Mouse (Mus musculus) v-Abl transformed pro-B cells (cell line): ENCODE data around the gene Clmp.

ENCODE experiments used
- in situ Hi-C, 2 experiments: fragments of 400-800 bp; cut with MboI; formaldehyde crosslinking; loops; one replicate each; pipeline ENCODE4 v1.15.1; 2025; ENCODE audit not compliant: unreplicated experiment in 2 of 2

Gene Clmp

DNA sequence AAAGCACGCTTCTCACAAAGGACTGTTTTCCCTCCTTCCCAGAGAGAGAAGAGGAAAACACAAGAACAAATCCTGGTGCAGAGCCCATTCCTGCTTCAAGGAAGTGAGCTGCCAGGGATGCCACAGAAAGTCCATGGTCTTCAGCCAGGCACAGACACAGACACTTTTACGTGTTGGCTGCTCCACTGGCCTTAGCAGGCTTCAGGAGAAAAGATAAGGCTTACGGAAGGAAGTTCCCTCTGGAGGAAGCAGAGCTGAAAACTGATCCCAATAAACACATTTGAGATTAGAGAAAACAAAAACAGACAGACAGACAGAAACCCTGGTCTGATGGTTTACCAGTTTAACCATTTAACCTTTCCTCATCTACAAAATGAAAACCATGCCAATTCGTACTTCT, 110.3 kb downstream of the Clmp start:
- in situ Hi-C loops = no loop called here

DNA sequence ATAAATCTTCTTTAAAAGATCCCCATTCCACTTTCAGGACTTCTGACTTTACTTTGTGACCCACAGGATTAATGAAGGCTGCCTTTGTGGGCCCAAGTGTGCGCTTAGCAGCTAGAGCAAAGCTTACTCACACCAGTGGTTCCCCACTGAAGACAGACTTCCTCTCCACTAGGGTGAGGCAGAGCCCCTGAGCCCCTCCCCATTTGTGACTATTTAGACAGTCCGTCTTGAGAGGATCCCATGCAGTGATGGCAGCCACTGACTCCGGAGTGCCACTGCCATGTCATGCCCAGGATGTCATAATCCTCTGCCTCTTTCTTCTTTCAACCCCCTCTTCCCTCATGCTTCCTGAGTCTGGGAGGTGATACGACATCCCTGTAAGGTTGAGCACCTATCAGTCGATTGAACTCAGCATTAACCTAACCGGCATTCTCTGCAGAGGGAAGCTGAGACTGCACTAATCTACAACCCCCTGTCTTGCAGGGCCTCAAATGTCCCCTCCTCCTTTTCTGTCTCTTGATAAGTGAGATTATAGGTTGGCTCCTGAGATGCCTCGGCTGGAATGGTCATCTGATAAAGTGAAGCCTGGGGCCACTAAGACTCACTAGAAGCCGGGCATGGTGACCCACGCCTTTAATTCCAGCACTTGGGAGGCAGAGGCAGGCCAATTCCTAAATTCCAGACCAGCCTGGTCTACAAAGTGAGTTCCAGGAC, 112.6 kb downstream of the Clmp start:
- in situ Hi-C loops = no loop called here

DNA sequence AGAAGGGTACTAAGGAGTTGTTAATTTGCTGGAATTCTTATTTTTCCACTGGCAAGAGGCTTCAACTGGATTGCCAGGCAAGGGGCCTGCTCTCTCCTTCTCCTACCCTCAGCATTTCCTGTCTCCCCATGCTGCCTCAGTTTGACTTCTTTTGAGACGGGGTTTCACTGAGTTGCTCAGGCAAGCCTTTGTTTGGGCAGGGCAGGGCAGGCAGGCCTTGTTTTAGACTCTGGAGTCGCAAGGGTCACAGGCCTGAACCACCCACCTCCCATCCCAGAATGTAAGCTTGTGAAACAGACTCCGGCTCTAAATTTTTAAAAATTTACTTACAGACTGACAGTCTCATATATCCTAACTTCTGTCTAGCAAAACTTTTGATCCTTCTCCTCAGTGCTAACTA, 113.3 kb downstream of the Clmp start:
- in situ Hi-C loops = no loop called here

DNA sequence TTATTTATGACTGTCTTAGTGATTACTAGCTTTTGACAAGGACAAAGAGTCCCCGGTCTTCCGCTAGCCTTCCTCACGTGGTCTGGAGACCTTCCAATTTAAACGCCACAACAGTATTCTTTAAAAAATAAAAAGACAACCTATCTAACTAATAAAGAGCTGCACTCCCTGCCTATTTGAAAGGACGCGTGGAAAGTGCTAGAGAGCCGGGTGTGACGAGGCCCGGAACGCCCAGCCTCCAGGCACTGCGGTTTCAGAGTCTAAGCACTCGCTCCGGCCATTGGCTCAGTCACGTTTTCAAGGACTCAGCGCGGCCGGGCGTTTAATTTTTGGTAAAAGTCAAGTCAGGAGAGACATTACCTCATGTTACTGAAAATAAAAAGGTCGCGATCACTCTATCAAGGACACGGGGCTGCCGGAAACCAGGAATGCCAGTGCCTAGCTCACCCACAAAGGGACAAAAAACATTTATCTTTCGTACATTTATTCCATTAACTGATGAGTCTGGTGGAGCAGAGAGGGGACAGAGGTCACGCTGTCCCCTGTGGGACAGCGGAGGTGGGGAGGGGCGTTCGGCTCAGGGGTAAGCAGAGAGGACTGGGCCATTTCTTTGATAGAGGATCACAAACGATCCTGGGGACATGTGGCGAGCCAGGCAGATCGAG, 114.2 kb downstream of the Clmp start:
- in situ Hi-C loops = loop anchor here in 1 of 2 experiments (5.0 to 25.0 kb wide), 3 partner anchors 43 to 1462 kb away; partner anchors contain the start of gene Sc5d

DNA sequence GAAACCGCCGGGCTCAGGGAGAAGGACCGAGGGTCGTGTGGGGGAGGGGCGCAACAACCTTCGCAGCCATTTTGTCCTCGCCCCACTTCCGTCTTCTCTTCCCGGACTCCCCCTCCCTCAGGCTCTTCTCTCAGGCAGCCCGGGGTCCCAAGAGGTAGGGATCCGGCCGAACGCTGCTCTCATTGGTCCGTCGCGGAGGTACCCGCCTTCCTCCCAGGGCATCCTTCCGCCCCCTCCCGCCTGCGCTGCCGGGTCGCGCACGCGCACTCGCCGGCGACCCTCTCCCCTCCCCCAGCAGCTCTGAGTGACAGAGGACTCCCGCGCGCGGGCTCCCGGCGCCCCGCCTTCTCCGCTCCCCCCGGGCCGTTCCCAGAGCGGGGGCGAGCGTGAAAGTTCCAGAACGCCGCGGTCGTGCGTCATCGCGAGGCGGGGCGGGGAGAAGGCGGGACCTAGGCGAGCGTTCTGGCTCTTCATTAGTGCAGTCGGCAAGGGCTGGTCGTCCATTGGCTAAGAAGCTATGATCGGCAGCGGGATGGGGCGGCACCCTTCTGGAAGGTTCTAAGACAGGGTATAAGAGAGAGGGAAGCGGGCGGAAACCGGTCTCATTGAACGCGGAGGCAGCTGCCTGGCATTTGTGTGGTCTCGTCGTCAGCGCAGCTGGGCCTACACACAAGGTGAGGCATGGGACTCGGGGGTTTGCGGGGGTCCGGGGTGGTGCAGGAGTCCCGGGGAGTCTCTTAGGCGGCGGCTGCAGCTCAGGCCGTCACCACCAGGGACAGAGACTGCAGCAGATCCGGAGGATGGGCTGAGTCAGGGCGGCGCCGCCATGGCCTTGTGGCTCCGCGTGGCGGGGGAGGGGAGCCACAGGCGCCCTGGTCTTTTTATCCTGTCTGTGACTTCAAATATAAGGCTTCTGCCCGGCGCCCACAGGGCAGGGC, 115.2 kb downstream of the Clmp start, which contains the start of gene Hspa8:
Gene Hspa8 (plus strand): TSS at position 310 of the 938 bp plus-strand sequence.
- in situ Hi-C loops = loop anchor here in 1 of 2 experiments (5.0 to 25.0 kb wide), 3 partner anchors 44 to 1461 kb away; partner anchors contain the start of gene Sc5d

DNA sequence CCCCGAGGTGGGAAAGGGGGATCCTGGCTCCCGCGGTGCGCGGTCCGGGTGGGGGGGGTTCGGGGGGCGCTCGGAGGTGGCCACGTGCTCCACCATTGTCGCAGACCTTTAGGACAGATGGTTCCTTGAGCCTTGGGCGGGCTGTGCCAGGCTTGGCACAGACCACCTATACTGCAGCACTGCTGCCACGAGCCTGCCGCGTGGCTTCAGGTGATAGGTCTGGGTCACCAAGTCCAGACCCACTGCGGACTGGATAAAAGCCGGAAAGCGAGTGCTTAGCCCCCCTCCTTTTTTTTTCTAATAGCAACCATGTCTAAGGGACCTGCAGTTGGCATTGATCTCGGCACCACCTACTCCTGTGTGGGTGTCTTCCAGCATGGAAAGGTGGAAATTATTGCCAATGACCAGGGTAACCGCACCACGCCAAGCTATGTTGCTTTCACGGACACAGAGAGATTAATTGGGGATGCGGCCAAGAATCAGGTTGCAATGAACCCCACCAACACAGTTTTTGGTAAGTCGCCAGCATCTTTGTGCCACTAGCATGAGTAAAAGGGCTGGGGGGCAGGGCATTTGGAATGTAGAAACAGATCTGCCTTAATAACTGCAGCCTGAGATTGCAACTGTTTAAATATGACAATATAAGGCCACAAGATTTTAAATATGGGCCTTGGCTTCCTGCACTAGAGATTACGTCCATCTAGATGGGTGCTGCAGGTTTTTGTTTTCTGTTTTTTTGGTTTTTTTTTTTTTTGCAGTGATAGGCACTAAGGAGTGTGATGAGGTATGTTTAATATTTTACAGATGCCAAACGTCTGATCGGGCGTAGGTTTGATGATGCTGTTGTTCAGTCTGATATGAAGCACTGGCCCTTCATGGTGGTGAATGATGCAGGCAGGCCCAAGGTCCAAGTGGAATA, 116.1 kb downstream of the Clmp start:
- in situ Hi-C loops = loop anchor here in 1 of 2 experiments (5.0 to 25.0 kb wide), 3 partner anchors 45 to 1460 kb away; partner anchors contain the start of gene Sc5d

DNA sequence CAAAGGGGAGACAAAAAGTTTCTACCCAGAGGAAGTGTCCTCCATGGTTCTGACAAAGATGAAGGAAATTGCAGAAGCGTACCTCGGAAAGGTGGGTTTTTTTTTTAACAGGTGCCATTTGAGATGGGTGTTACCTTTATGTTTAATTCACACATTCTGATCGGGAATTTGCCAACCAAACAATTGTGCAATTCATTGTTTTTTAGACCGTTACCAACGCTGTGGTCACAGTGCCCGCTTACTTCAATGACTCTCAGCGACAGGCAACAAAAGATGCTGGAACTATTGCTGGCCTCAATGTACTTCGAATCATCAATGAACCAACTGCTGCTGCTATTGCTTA, 116.7 kb downstream of the Clmp start:
- in situ Hi-C loops = loop anchor here in 1 of 2 experiments (5.0 to 25.0 kb wide), 3 partner anchors 45 to 1460 kb away; partner anchors contain the start of gene Sc5d

DNA sequence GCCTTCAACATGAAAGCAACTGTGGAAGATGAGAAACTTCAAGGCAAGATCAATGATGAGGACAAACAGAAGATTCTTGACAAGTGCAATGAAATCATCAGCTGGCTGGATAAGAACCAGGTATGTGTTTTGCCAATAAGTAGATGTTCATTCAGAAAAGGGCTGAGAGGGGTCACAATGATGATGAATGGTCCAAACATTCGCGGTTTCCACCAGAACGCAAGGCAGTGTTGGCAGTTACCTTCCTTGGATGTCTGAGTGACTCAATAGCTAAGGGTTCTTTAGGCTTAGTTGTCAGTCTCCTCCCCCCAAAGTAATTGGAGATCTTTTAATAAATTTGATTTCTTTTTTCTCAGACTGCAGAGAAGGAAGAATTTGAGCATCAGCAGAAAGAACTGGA, 118.8 kb downstream of the Clmp start:
- in situ Hi-C loops = loop anchor here in 1 of 2 experiments (5.0 to 25.0 kb wide), 3 partner anchors 47 to 1458 kb away; partner anchors contain the start of gene Sc5d

DNA sequence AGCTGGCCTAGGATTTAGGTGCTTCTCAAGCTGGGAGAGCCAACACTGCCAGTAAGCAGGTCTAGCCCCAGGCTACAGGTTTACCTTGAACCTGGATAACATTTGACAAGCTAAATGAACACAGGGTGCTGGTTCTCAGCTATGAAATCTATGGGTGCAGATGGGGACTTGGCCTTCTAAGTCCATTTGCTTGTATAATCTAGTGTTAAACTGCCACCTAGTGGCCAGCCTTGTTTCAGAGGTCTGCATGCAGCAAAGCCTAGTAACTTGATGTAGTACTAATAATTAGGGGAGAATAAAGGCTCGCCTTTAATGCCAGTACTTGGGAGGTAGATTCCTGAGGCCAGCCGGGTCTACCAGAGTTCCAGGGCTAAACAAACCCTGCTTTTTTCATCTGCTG, 119.5 kb downstream of the Clmp start:
- in situ Hi-C loops = loop anchor here (5.0 to 25.0 kb wide), 3 partner anchors 48 to 1457 kb away; partner anchors contain the start of gene Sc5d (in 1 of the 2)

DNA sequence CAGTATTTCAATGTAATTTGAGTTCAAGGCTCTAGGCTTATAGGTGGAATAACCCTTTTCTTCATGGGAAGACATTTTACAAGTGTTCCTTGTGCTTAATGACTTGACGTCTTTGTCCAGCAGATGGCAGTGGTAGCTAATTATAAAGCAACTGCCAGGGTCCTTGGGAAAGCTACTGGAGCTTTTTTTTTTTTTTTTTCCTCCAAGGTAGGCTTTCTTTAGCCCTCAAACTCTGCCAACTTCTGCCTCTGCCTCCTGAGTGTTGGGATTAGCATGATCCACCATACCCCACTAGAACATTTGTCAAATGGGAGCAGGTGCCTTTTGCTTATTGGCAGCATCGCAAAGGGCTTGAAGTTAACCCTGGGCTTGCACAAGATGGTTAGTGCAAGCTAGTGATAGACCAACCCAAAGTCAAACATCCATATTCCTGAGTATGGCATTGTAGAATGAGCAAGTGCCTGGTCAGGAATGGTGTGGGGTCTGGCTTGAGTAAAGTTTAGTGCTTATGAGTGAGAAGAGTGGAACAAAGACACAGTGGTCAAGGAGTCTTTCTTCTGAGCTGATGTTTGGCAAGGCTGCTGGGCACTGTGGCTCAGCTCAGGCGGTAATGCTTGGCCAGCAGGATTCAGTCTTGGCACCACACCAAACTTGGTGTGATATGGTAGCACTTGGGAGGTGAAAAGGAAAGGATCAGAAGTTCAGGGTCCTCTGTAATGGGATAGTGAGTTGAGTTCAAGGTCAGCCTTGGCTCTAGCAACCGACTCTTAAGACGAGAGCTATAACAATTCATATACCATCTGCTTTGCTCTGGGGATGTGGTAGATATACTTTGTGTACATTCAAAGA, 120.9 kb downstream of the Clmp start:
- in situ Hi-C loops = loop anchor here (5.0 to 25.0 kb wide), 3 partner anchors 49 to 1456 kb away; partner anchors contain the start of gene Sc5d (in 1 of the 2)

DNA sequence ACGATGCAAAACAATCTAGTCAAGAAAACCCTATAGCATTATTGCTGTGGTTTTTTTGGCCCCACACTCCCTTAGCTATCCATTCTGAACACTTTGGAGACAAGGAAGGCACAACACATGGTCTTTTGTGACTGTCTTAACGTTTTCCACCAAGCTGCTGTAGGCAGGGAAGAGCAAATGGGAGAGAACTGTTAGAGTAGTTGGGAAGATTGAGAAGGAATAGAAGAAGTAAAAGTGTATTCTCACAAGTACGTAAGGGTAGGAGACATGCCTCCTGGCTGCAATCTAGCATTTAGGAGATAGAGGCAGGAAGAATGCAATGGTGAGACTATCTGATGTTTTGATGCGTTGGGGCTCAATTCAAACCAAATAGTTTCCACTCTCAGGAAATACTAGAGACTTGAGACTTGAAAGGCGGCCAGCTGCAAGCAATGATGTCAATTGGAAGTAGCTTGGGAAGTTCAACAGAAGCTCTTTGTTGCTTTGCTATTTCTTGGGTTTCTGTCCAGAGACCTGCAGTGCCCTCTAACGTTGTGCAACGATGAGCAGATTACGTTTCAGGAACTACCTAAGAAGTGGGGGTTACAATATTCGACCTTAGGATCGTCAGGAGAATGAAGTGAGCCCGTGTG, 121.6 kb downstream of the Clmp start:
- in situ Hi-C loops = loop anchor here (5.0 to 25.0 kb wide), 3 partner anchors 50 to 1455 kb away; partner anchors contain the start of gene Sc5d (in 1 of the 2)

DNA sequence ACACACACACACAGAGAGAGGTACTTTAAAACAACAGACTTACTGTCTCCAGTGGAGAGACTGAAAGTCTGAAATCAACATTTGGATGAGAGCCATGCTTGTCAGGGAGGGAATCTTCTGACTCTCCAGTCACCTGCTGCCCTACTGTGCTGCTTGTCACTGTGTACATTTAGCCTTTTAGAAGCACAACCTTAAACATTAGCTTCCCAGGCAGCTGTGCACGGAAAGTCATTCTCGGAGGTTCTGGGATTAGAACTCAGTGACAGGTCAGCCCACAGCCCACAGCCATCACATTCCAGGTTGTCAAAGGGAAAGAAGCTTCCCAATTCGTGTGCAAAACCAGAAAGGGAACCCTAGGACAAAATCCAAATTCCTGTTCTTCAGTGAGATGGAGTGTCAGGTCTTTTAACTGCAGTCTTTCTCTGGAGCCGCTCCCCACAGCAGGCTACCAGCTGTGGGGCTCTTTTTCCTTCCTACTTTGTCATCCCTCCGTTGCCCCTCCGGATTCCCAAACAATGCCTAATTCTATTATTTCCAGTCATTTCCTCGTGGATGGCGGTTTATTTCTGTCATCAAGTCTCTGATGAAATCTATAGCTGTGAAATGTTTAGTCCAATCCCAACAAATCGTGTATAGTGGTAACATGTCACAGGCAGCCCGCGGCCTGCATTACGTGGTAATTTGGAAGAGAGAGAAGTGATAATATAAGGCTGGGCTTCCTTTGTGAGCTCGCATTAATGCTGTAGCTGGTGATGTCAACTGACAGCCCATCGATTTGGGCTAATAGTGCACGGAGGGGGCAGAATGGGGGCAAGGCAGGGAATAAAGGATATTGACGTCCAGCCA, 122.5 kb downstream of the Clmp start:
- in situ Hi-C loops = loop anchor here (5.0 to 25.0 kb wide), 3 partner anchors 51 to 1454 kb away; partner anchors contain the start of gene Sc5d (in 1 of the 2)

DNA sequence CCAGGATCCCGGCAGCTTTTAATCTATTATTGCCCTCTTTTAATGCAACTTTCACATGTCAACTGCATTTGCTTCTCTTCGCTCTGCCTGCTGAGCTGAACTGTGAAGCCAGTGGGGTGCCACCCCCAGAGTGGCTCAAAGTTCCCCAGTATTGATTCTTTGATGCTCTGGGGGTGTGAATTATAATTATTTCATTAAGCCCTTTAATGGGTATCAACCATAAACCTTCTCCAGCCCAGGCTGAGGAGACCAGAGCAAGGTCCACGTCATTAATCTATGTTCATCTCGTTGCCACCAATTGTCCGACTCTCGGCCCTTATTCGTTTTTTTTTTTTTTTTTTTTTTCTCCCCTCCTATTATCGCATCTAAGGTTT, 123.1 kb downstream of the Clmp start:
- in situ Hi-C loops = loop anchor here (5.0 to 25.0 kb wide), 3 partner anchors 52 to 1453 kb away; partner anchors contain the start of gene Sc5d (in 1 of the 2)

DNA sequence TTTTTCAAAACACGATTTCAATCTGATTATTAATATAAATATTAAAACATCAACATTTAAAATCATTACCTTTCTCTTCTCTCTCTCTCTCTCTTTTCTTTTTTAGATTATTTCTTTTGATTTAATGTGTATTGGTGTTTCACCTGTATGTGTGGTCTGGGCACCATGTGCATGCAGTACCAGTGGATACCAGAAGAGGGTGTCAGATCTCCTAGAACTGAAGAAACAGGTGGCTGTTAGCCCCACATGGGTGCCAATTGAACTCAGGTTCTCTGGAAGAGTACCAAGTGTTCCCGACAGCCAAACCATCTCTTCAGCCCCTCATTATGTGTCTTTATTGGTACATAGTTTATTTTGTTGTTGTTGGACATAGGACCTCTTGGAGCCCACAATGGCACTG, 126.1 kb downstream of the Clmp start:
- in situ Hi-C loops = loop anchor here in 1 of 2 experiments (10.0 to 25.0 kb wide), 2 partner anchors 383 to 1450 kb away; partner anchors contain the start of gene Sc5d

DNA sequence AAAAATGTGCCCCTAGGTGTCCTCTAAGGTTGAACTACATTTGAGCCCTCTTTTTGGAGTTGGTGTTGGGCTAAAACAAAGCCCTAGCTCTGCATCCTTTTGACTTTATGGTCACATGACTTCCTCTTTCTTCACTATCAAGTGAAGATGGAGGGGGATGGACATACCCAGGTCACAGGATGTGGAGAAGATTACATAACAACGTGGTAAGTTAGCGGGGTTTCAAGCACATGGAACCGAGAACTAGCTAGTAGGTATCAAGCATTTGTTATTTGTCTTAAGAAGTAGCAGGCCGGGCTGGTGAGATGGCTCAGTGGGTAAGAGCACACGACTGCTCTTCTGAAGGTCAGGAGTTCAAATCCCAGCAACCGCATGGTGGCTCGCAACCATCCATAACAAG, 128.3 kb downstream of the Clmp start:
- in situ Hi-C loops = loop anchor here in 1 of 2 experiments (10.0 to 25.0 kb wide), 2 partner anchors 381 to 1448 kb away; partner anchors contain the start of gene Sc5d

DNA sequence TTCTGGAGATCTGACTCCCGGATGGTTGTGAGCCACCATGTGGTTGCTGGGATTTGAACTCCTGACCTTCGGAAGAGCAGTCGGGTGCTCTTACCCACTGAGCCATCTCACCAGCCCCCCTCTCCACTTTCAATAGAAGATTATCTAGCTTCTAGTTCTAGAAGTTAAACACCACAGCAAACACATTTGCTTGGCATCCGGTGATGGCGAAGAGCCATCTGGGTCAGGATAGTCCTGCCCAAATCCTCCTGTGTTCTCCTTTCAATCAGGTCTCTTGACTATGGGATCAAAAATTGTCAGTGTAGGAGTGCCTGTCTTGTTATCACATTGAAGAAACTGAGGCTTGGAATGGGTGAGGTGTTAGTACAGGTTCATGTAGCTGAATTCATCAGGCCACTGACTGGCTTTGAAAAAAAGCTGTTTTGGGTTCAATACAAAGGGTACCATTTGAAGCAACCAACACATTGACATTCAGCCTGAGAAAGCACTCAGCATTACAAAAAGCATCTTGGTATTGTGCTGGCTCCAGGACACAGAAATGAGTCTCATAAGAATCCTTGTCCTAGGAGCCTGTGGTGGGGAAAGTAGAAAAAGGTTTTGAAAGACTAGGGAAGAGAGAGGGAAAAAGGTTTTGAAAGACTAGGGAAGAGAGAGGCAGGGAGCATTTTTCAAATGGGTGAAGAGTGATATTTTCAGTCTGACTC, 131.7 kb downstream of the Clmp start:
- in situ Hi-C loops = loop anchor here in 1 of 2 experiments (10.0 to 25.0 kb wide), 2 partner anchors 377 to 1445 kb away; partner anchors contain the start of gene Sc5d
